ENCODE assay signal across 8 mouse cellular contexts in genomic region chr1:128357452-128357851, GRCm38 (mm10). TPM values are rescaled to one million over a fixed set of nuclear protein-coding genes. Genes with fewer than 3 reads are reported as not detected.
DNase-seq lines count a peak whose midpoint lies in the region; ATAC-seq and TF ChIP-seq lines count a peak whose summit lies in the region.

No protein-coding gene starts in this region.

- no peaks in the 10 kb centered on the region for H3K9me3 ChIP-seq in embryonic facial prominence, embryonic 12.5 days
- H3K9me3 ChIP-seq in limb, embryonic 13.5 days, result no peaks in the 10 kb centered on the region
- H3K9me3 ChIP-seq in stomach, postnatal 0 days (ENCODE audit: control insufficient read depth, low read length), result no peaks in the 10 kb centered on the region

- no peak for TF ChIP-seq EP300 in stomach, postnatal 0 days (optimal IDR thresholded peaks at IDR 0.05)

- H3K4me2 ChIP-seq in embryonic facial prominence, embryonic 12.5 days (replicated peaks), result peak overlapping the region; percentile 67
- peak overlapping the region; percentile 67 for H3K4me2 ChIP-seq in limb, embryonic 13.5 days (replicated peaks)
- H3K4me2 ChIP-seq in stomach, postnatal 0 days (replicated peaks; ENCODE audit: low read depth), result peak overlapping the region; percentile 79

- no peak for ATAC-seq in embryonic facial prominence, embryonic 12.5 days (ENCODE audit: insufficient number of reproducible peaks, insufficient read depth, low FRiP score, low TSS enrichment)
- no peak for ATAC-seq in limb, embryonic 13.5 days (ENCODE audit: low FRiP score, low read depth)
- no peak for ATAC-seq in stomach, postnatal 0 days (ENCODE audit: low FRiP score, low TSS enrichment)

- H3K79me2 ChIP-seq in C2C12 (ENCODE audit: control insufficient read depth, insufficient read depth), result peaks cover 43% of the 10 kb centered on the region

- peak; percentile 85 for DNase-seq in heart, adult 11 months
- DNase-seq in heart, postnatal 14 days, result no peak
- no peak for DNase-seq in stomach, postnatal 0 days (ENCODE audit: low spot score)
- DNase-seq in gastrocnemius, adult 8-10 months (ENCODE audit: low spot score in 2 of 2), result no peak
- DNase-seq in cerebellum, adult 18-20 months, result no peak

- H3K4me3 ChIP-seq in C2C12 (ENCODE audit: insufficient read depth, poor library complexity, severe bottlenecking), result peak overlapping the region; percentile 71
- H3K4me3 ChIP-seq in embryonic facial prominence, embryonic 12.5 days, result peak overlapping the region; percentile 66
- H3K4me3 ChIP-seq in limb, embryonic 13.5 days, result peak overlapping the region; percentile 84
- no peak overlapping the region; the same call in 1 of the 2 replicates for H3K4me3 ChIP-seq in stomach, postnatal 0 days (ENCODE audit: low read depth, low read length)

- H3K4me1 ChIP-seq in embryonic facial prominence, embryonic 12.5 days, result peaks cover 20% of the 10 kb centered on the region
- H3K4me1 ChIP-seq in limb, embryonic 13.5 days, result peaks cover 24% of the 10 kb centered on the region
- H3K4me1 ChIP-seq in stomach, postnatal 0 days (replicated peaks; ENCODE audit: control insufficient read depth, insufficient read depth), result peaks cover 2% of the 10 kb centered on the region; the same call in 1 of the 2 replicates

- WGBS in embryonic facial prominence, embryonic 12.5 days, result 60% methylated on average over 3 of the region's 3 CpGs
- WGBS in limb, embryonic 13.5 days, result 70% methylated on average over 3 of the region's 3 CpGs
- WGBS in stomach, postnatal 0 days, result 32% methylated on average over 3 of the region's 3 CpGs

- H3K27ac ChIP-seq in embryonic facial prominence, embryonic 12.5 days, result 0 out of 2 replicates have a peak overlapping the region, but pooled peaks have one; percentile 30
- H3K27ac ChIP-seq in limb, embryonic 13.5 days, result no peak overlapping the region
- H3K27ac ChIP-seq in stomach, postnatal 0 days (replicated peaks), result peak overlapping the region; percentile 40

- no peak overlapping the region for H3K9ac ChIP-seq in embryonic facial prominence, embryonic 12.5 days
- H3K9ac ChIP-seq in limb, embryonic 13.5 days, result peak overlapping the region; percentile 89; the same call in 1 of the 2 replicates
- peak overlapping the region; percentile 1; the same call in 1 of the 2 replicates for H3K9ac ChIP-seq in stomach, postnatal 0 days (ENCODE audit: low read length)

- peaks cover 58% of the 10 kb centered on the region for H3K36me3 ChIP-seq in C2C12 (ENCODE audit: control insufficient read depth, insufficient read depth)
- H3K36me3 ChIP-seq in embryonic facial prominence, embryonic 12.5 days, result peaks cover 36% of the 10 kb centered on the region
- peaks cover 45% of the 10 kb centered on the region for H3K36me3 ChIP-seq in limb, embryonic 13.5 days
- H3K36me3 ChIP-seq in stomach, postnatal 0 days (ENCODE audit: control insufficient read depth, insufficient read depth, low read length), result peaks cover 3% of the 10 kb centered on the region; the same call in 1 of the 2 replicates

- no peak overlapping the region for H3ac ChIP-seq in C2C12 (ENCODE audit: control insufficient read depth, insufficient read length, low read depth)

- intact Hi-C loops in heart, postnatal 14 days (cut with DNase I), result no loop called here

- TF ChIP-seq CTCF in C2C12 (IDR thresholded peaks at IDR 0.05; ENCODE audit: control insufficient read depth, insufficient read depth, insufficient read length), result no peak
- no peak for TF ChIP-seq CTCF in stomach, postnatal 0 days (IDR thresholded peaks at IDR 0.05; ENCODE audit: low read depth)

- H3K27me3 ChIP-seq in C2C12 (ENCODE audit: control insufficient read depth, insufficient read depth, insufficient read length), result no peaks in the 10 kb centered on the region
- no peaks in the 10 kb centered on the region for H3K27me3 ChIP-seq in embryonic facial prominence, embryonic 12.5 days
- no peaks in the 10 kb centered on the region for H3K27me3 ChIP-seq in limb, embryonic 13.5 days
- no peaks in the 10 kb centered on the region for H3K27me3 ChIP-seq in stomach, postnatal 0 days (ENCODE audit: control insufficient read depth, insufficient read depth, low read length)

- H3K79me3 ChIP-seq in C2C12 (ENCODE audit: low read depth), result peaks cover 34% of the 10 kb centered on the region

TF ChIP-seq in C2C12, 6 proteins besides CTCF, POLR2A, EP300 and RAD21:
- TF ChIP-seq MYOD1 (IDR thresholded peaks at IDR 0.05; ENCODE audit: control insufficient read depth, insufficient read length, low read depth) (no peak), MYOG (IDR thresholded peaks at IDR 0.05; ENCODE audit: control insufficient read depth, extremely low read depth, insufficient read length) (no peak), CEBPB (IDR thresholded peaks at IDR 0.05; ENCODE audit: low read depth) (no peak), USF1 (IDR thresholded peaks at IDR 0.05; ENCODE audit: low read depth) (no peak), FOSL1 (IDR thresholded peaks at IDR 0.05; ENCODE audit: insufficient read depth, low read length, poor library complexity, severe bottlenecking) (no peak), MAX (IDR thresholded peaks at IDR 0.05) (peak; percentile 52)

RNA-seq across cellular contexts. Expression of gene Mcm6, which starts 2.0 kb away (rescaled TPM):
- total RNA-seq in heart, postnatal 14 days (2021), result 10 to 100 TPM in 1 of 2 experiments, 1 to 10 TPM in 1; 9.3 to 14.8 TPM
- 110 TPM for polyA plus RNA-seq in C2C12 (2012; fragmentation: generic; extraction: Trizol)
- 265 and 275 TPM in 2 replicates for polyA plus RNA-seq in embryonic facial prominence, embryonic 12.5 days (2016; fragmentation: Nextera tagmentation; extraction: Ambion mirVana)
- 225 and 231 TPM in 2 replicates for polyA plus RNA-seq in limb, embryonic 13.5 days (2015; fragmentation: Nextera tagmentation; extraction: Ambion mirVana)
- 54.9 and 58.3 TPM in 2 replicates for polyA plus RNA-seq in stomach, postnatal 0 days (2015; fragmentation: Nextera tagmentation; extraction: Ambion mirVana)
- total RNA-seq in gastrocnemius, adult 8-10 months (2022), result 1 to 10 TPM; 1.7 to 2.2 (median 1.9) TPM

RNA-seq across cellular contexts. Expression of gene Lct, which starts 29.3 kb away (rescaled TPM):
- total RNA-seq in heart, postnatal 14 days (2021), result under 1 TPM in 1 of 2 experiments, not detected in 1; 0.05 TPM
- polyA plus RNA-seq in C2C12 (2012; fragmentation: generic; extraction: Trizol), result 0.06 TPM
- 0.10 and 0.14 TPM in 2 replicates for polyA plus RNA-seq in embryonic facial prominence, embryonic 12.5 days (2016; fragmentation: Nextera tagmentation; extraction: Ambion mirVana)
- polyA plus RNA-seq in limb, embryonic 13.5 days (2015; fragmentation: Nextera tagmentation; extraction: Ambion mirVana), result 0.11 and 0.28 TPM in 2 replicates
- polyA plus RNA-seq in stomach, postnatal 0 days (2015; fragmentation: Nextera tagmentation; extraction: Ambion mirVana), result 1.3 and 2.8 TPM in 2 replicates
- not detected for total RNA-seq in gastrocnemius, adult 8-10 months (2022)

RNA-seq across cellular contexts. Expression of gene Dars, which starts 59.7 kb away (rescaled TPM):
- 10 to 100 TPM; 53.1 to 56.4 TPM for total RNA-seq in heart, postnatal 14 days (2021)
- polyA plus RNA-seq in C2C12 (2012; fragmentation: generic; extraction: Trizol), result 52.3 TPM
- 148 and 164 TPM in 2 replicates for polyA plus RNA-seq in embryonic facial prominence, embryonic 12.5 days (2016; fragmentation: Nextera tagmentation; extraction: Ambion mirVana)
- 138 and 142 TPM in 2 replicates for polyA plus RNA-seq in limb, embryonic 13.5 days (2015; fragmentation: Nextera tagmentation; extraction: Ambion mirVana)
- 85.7 and 89.9 TPM in 2 replicates for polyA plus RNA-seq in stomach, postnatal 0 days (2015; fragmentation: Nextera tagmentation; extraction: Ambion mirVana)
- total RNA-seq in gastrocnemius, adult 8-10 months (2022), result 10 to 100 TPM; 60.3 to 73.0 (median 68.2) TPM
